Mouse (Mus musculus): ENCODE data around the gene Unc5b.

Gene Unc5b

DNA sequence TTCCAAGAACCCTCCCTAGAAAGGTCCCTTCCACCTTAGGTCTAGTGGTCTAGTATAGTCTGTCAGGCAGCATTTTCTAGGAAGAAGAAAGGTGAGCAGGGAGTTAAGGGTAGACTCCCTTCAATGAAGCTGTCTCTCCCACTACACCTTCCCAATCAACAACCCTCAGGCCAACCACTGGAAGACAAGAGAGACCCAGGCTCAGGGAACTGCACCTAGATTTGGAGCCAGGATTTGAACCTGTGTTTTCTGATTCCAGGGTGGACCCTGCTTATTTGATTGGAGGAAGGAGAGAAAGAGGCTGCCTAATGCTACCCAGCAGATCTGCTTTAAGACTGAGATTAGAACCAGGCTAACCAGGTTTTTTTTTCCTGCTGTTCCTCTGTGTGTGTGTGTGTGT, 10.1 kb downstream of the Unc5b start:
- no peak for DNase-seq (ENCODE audit: low read depth, low spot score)

DNA sequence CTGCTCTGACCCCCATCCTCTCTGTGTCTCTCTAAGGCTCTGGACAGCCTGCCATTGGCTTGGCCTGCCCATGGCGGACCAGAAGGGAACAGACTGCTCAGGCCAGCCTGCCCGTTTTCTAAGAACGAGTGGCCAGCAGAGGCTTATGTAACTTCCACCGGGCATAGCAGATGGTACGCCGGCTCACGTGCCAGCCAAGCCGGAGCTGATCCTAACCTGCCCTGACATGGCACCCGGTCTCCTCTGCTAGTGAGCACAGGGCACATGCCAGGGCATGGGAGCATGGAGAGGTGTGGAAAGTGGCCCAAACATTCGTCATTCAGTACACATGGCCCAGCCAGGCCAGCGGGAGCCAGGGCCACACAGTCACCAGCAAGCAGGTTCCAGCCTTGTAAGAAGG, 10.8 kb downstream of the Unc5b start:
- DNase-seq (ENCODE audit: low read depth, low spot score) = no peak

DNA sequence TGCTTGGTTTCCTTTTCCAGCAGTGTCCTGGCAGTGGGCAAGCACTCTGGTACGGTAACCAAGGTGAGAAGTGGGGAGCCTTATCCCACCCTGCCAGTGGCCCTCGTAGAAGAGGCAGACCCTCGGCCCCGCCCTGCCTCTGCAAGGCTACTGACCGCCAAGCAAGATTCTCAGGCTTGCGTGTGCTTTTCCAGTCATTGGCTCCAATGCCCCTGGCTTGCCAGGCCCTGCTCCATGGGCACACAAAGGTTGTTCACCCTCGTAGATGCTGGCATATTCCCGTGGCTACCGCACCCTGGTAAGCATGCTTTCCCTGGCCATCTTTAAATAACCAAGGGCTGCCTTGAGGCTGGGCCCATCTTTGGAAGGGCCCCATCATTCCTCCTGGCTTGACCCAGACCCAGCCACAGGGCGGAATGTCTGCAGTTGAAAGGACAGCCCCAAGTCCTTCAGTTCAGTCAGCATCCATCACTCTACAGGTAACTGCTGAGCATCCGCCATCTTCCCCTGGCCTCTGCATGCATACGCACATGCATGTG, 11.7 kb downstream of the Unc5b start:
- DNase-seq (ENCODE audit: low read depth, low spot score) = no peak

DNA sequence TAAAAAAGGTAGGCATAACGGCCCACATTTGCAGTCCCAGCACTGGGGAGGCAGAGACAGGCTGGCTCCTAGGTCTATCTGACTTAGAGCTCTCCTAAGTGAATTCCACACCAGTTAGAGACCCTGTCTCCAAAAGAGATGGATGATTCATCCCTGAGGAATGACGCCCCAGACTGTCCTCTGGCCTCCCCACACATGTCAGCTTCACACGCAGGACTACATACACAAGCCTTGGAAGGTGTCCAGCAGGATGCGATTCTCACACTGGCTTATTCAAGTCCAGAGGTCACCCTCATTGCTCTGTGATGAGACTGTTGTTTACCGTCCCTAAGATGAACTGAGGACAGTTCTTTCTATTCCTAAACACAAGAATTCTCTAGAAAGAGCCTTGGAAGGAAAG, 12.2 kb downstream of the Unc5b start:
- DNase-seq (ENCODE audit: low read depth, low spot score) = no peak

DNA sequence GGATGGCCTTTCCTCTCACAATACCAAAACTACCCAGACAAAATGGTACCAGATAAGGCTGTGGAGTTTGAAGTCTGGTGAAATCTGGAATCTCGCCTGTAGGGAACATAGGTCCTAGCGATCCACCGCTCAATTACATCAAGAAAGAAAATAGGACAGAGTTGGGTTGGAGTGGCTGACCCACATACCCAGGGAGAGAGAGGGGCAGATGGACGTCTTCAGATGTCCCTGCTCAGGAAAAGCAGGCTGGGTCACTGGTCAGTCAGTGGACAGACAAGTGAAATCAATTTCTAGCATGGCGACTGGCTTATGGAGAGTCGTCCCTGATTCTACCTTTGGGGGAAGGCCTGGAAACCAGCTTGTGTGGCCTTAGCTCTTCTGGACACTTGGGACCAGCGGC, 12.7 kb downstream of the Unc5b start:
- no peak for DNase-seq (ENCODE audit: low read depth, low spot score)

DNA sequence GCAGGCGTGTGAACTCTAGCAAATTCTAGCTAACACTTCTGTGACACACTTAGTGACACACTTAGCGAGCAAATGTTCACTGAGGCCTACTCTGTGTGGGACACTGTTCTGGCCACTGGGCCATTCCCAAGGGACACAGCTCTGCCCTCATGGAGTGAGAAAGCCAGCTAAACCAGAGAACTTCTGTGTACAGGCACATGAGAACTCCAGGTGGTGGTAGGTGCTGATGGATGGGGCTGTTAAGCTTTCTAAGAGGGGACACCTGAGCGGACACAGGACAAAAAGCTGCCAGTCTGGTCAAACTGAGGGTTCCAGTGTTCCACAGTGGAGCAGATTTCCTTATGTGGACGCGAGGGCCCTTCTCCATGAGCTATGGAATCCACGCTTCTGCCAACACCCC, 13.5 kb downstream of the Unc5b start:
- no peak for DNase-seq (ENCODE audit: low read depth, low spot score)

DNA sequence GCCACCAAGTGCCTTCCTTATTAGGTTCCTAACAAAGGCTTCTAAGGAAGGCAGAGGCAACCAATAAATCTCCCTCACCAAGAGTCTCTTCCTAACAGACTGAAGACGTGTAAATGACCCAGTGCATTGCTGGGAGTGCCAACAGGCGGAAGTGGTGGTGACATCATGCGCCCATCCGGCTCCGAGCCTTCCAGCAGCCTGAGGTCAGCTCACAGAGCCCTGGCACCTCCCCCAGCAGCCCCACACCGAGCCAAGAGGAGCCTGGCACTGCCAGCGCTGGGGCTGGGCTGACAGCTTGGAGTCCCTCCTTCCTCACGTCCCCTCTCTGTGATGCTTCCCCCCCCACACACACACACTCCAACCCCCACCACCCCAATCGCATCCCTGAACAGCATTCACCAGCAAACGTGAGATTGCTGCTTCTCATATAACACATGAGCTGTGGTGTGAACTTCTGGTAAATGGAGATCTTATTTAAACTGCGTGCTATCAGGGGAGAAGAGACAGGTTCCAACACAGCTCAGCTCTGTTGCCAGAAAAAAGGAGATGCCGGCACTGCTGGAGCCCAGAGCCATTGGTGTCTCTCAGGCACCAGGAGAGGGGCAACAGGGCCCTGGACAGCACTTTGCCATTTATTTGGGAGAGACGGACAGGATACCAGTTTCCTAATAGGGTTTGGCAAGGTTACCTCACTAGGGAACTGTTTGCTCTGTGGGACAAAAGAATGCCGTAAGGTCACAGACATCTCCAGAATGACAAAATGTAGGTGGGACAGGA, 14.3 kb downstream of the Unc5b start:
- no peak for DNase-seq (ENCODE audit: low read depth, low spot score)

DNA sequence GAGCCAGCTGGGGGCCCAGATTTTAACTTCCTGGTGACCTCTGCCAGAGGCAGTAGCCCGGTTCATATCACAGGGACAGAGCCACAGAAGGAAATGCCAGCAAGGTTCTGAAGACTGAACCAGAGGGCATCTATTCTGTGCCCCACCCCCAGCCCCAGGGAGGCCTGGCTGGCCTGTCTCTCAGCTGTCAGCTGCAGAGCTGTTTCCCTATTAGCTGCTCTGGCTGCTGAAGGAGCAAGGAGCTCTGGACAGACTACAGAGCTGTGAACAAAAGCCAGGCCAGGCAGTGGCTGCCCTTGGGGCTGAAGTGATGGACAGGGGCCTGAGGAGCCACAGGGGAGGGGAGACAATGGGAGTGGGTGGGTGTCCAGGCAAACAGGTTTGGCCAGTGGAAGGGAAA, 15.5 kb downstream of the Unc5b start:
- DNase-seq (ENCODE audit: low read depth, low spot score) = no peak

DNA sequence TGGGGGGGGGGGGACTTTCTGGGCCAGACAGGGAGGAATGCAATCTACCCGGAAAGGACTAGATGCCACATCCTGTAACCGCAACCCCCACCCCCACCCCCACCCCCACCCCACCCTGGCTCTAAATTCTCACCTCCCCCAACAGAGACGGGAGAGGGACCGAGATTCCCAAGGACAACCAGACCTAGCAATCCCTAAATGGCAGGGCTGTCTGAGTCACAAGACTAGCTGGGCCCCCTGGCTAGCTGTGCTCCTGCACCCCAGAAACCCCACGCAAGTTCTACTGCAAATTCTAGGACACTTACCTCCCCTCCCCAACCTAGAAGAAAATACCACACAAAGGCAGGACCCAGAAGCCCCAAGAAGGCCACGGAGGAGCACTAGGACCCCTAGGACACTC, 16.3 kb downstream of the Unc5b start:
- DNase-seq (ENCODE audit: low read depth, low spot score) = no peak

DNA sequence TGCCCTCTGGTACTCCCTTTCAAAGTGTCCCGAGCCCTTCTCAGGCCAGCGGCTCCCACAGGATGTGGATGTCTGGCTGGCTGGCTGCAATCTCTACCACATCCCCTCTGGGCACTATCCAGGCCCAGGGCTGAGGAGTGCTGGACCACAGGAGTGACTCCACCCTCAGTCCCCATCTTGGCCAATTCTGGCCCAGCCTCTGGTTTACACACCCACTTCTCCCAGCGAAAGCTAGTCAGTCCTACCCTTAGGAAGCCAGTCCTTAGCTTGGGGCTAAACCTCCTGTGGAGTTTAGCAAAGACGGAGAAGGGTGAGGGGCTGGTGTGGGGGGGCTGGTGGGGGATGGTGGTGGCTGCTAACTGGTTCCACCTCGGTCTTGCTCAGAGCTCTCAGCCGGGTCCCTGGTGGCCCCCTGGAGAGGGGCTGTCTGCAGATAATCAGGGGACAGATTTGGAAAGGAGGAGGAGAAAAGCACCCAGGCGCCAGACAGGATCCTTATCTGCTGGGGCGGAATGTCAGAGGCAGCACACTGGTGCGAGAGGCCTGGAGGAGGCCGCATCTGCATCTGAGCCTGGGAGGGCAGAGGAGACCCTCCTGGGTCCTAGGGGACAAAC, 16.8 kb downstream of the Unc5b start:
- no peak for DNase-seq (ENCODE audit: low read depth, low spot score)

DNA sequence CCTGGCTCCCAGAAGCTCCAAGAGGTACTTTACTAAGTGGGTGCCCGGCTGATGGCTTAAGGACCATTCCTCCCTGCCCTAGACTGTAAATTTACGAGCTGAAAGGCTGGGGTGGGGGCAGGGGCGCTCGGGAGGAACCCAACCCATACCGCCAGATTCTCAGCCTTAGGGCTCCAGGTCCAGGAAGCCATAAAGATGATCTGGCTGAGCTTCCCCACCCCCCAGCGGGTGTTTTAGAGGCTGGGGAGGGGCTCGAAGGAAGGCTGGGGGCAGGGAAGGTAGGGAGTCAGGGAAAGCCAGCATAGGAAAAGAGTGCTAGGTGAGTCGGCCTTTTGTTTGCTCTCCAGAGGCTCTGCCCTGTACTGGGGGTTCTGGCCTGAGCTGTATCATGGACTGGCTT, 17.8 kb downstream of the Unc5b start:
- DNase-seq (ENCODE audit: low read depth, low spot score) = no peak

DNA sequence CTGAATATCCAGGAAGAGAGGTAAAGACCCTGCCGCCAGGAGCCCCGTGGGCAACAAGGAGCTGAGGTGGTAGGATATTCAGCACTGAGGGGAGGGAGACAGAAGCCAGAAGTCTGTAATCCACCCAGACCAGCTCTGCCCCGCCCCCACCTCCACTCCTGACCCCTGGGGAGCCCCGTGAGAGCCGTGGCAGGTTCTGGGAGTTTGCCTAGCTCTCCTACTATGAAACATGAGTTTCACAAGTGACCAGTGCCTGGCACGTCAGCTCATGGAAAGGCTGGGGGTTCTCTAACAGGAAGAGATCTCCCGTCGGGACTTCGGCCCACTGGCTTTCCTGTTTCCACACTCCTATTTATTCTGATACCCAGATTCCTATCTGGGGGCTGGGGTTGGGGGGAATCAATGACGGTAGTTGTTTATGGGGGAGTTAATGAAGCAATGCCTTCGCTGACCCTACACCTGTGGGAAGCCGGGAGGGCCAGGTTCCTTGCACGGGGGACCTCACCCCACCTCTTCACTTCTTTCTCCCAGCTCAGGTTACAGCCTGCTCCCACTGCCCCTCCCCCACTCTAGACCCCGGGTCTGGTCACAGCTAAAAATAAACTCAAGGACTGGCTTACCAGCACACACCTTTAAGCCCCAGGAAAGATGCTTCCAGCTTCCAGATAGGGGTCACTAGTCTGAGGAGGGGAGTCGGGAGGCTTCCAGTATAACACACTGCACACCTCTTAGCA, 19.4 kb downstream of the Unc5b start:
- no peak for DNase-seq (ENCODE audit: low read depth, low spot score)

DNA sequence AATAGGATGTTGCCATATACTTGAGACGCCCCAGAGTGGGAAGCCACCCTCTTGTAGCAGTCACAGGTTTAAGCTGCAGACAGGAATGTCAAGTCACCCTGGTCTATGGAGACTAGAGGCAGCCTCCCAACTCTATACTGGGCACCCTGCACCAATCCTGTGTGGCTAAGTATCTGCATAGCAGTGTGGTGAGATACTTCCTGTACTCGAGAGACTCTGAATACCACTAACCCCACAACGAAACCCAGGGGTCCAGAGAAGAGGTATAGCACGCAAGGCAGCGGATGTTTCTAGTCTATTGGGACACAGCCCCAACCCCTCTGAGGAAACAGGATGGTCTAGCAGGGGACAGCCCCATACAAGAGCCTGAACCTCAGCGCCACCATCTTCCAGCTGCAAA, 22.9 kb downstream of the Unc5b start:
- no peak for DNase-seq (ENCODE audit: low read depth, low spot score)

DNA sequence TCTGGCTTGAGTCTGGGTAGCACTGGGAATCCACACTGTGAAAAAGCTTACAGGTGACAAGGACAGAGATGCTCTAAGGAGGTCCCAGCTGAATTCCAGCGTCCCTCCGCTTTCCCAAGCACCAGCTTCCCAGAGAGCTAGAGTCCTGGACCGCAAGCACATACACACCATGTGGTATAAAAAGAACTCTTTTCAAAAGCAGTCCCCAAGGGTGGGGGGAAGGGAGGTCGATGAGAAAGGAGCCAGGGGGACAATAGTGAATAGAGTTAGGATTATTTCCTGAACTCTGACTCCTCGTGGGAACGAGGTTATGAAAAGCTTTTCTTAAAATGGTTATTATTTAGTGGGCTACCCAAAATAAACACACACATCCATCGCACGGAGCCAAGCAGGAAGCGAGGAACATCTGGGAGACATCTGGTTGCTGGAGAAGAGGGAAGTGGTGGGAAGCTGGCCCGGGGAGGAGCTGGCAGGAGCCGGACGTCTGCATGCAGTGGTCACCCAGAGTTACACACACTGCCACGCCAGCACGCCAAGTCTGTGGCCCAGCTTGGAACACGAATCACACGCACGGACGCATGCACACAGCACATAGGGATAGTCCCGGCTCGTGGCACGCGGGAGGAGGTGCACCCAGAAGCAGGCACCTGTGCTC, 23.7 kb downstream of the Unc5b start:
- DNase-seq (ENCODE audit: low read depth, low spot score) = no peak

DNA sequence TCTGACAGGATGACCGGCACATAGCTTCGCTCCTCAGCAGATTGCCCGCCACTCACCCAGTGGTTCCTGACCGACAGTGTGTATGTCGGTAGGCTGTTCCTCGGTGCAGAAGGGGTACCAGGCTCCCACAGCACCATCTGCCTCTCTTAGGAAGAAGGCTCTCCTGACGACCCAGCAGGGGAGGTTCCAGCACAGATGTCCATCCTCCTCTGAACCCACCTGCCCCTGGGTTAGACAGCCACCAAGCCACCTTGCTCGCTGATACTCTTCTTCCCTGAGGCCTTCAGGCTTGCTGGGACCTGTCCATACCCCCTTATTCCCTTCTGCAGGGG, 25.2 kb downstream of the Unc5b start:
- no peak for DNase-seq (ENCODE audit: low read depth, low spot score)

DNA sequence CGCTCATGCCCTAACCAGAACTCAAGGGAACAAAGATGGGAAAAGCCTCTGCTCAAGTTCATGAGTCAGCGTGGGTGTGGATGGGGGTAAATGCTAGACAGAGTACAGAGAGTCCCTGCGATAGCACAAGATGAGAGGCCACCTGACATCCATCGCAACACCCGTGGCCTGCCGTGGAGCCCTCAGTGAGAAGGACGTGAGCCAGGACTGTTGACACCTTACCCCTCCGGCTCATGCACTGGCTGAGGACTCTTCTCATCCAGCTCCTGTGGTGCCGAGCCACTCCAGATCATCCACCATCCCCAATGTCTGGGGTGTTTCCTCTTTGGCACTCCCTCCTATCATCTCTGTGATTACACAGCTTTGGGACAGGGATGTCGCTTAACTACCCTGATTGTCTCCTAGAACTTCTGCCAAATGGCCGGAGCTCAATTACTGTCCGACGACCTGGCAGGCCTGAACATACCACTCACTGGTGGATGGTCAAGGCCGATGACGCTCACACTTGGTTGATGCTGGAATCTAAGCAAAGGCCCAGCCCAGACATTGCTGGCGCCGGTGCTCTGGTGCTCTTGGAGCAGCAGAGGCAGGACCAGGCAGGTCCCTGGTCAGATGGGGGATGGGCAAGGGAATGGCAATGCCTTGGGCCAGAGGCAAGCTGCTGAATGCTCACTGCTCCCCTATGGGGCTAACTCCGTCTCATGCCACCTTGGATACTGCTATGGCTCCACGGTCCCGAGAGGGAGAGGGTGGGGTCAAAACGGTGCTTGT, 25.8 kb downstream of the Unc5b start:
- DNase-seq (ENCODE audit: low read depth, low spot score) = no peak

DNA sequence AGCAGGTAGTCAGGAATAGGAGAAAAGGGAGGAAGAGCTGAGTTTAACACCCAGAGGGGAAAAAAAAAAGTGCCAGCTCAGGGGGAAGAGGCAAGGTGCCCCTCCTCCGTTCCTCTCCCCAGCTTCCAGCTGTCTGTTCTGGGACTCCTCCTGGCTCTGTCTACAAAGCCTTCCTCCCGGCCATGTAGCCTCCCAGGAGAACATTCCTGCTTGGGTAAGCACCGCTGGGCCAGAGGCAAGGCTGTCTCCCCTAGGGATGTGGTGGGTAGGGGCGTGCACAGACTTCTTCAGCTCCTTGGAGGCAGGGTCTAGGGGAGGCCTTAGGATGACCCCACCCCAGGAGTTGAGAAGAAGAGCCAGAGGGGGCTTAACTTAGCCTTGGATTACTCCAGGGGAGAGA, 26.5 kb downstream of the Unc5b start:
- no peak for DNase-seq (ENCODE audit: low read depth, low spot score)

DNA sequence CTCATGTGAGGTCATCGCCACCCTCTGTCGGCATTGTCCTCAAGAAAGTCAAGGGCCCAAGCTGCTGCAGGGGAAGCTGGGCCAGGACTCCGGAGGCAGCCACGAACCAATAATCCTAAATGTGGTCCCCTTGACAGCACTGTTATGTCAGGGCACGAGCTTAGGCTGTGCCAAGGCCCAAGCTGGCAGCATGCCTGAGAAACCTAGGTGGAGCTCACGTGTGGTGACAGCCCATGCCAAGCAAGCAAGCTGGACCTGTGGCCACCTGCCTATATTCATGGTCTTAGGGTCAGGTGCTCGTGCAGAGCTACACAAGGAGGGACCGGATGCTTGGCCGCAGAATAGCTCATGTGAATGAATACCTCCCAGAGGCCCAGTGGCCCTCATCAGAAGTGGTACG, 27.4 kb downstream of the Unc5b start:
- DNase-seq (ENCODE audit: low read depth, low spot score) = no peak

DNA sequence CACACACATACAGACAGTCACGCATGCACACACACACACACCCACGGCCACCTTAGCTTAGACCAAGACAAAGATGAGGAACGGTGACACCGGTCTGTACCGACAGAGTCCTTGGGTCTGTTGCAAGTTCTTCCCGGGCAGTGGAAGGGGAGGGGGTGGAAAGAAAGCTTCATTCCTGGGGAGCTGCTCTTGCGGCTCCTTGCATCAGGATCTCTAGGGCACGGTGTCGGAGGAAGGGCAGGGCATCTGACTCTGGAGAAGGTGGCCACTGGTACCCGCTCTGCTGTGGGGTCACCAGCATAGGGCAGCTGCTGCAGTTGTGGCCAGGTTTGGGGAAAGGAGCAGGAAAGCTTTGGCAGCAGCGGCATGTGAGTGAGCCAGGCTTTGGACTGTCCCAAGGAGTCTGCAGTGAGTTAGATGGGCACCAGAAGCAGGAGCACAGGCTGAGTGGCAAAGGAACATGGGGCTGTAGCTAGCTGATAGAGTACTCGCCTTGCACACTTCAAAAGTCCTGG, 29.4 kb downstream of the Unc5b start:
- peak; percentile 18 for DNase-seq (ENCODE audit: low read depth, low spot score)

DNA sequence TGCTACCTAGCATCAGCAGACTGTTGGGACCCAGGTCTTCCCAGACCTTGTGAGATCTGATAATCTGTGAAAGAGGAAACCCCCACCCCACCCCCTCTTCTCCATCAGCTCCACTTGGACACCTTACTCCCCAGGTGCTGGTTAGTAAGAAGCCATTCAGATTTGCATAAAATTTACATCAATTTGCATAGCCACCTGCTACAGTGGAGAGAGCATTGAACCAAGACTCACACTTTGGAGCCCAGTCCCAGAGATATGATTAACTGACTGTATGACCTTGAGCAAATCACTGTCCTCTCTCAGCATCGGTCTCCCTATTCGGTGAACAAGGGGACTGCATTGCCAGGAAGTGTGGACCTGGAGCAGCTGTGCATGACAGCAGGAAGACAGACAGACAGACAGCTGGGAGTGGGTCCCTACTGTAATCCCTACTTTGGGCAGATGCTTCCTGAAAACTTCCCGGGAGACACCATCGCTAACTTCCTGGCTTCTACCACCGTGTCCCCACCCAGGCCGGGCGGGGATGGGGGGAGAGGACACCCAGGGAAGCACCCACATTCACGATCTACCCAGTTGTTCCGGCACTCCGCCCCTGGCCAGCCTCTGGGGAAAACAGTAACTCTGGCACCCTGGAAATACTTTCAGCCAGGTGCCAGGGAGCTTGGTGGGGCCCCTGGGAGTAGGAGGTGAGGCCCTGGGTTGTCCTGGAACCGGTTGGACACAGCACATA, 30.0 kb downstream of the Unc5b start:
- DNase-seq (ENCODE audit: low read depth, low spot score) = peak; percentile 60
